Mouse (Mus musculus): ENCODE data around the gene H13.

- TF ChIP-seq CTCF (IDR thresholded peaks at IDR 0.05; ENCODE audit: control insufficient read depth, insufficient read depth, insufficient read length) (no peak), MYOG (IDR thresholded peaks at IDR 0.05; ENCODE audit: control insufficient read depth, extremely low read depth, insufficient read length) (no peak), USF1 (IDR thresholded peaks at IDR 0.05; ENCODE audit: low read depth) (no peak), FOSL1 (IDR thresholded peaks at IDR 0.05; ENCODE audit: insufficient read depth, low read length, poor library complexity, severe bottlenecking) (no peak), MAX (IDR thresholded peaks at IDR 0.05) (no peak)
These were observed 30.4 kb upstream of the H13 start for GRCm38 (mm10) chr2:152638865-152639264.

Data from C2C12 (cell line).